In genomic region chr12:107028985-107029384, GRCm38 (mm10) we compare ENCODE assay signal across 12 mouse cellular contexts.
"Had no signal": no experiment of that assay in that cellular context is flagged by ENCODE, and none has a peak within 500 bp of the region (broad histone marks: within the 10 kb centered on the region; RNA-seq: fewer than 3 reads in every experiment).

No protein-coding gene starts in this region.

- H3K36me3 ChIP-seq: kidney, embryonic 15.5 days; limb, embryonic 12.5 days; liver, embryonic 13.5 days; lung, embryonic 15.5 days; midbrain, embryonic 13.5 days; neural tube, embryonic 12.5 days had no signal

- ATAC-seq: liver, postnatal 0 days had no signal

- DNase-seq: kidney, postnatal 14 days; liver; liver, embryonic 13.5 days; liver, postnatal 0 days; lung, postnatal 14 days; thymus, postnatal 36 days had no signal

- H3K4me3 ChIP-seq: kidney, embryonic 15.5 days; left cerebral cortex, adult 2 months; liver, embryonic 13.5 days; lung, embryonic 15.5 days; midbrain, embryonic 13.5 days; neural tube, embryonic 12.5 days had no signal

- H3K9me3 ChIP-seq: kidney, embryonic 15.5 days; liver, embryonic 13.5 days; lung, embryonic 15.5 days; midbrain, embryonic 13.5 days; neural tube, embryonic 12.5 days had no signal

- H3K4me1 ChIP-seq: liver, embryonic 13.5 days; lung, embryonic 15.5 days; neural tube, embryonic 12.5 days had no signal

- H3K4me2 ChIP-seq: liver, embryonic 13.5 days; lung, embryonic 15.5 days had no signal

- H3K9ac ChIP-seq: kidney, embryonic 15.5 days; limb, embryonic 12.5 days; liver, embryonic 13.5 days; liver, postnatal 0 days; lung, embryonic 15.5 days; midbrain, embryonic 13.5 days; neural tube, embryonic 12.5 days had no signal

- H3K27ac ChIP-seq: kidney, embryonic 15.5 days; left cerebral cortex, adult 2 months; limb, embryonic 12.5 days; liver, embryonic 13.5 days; lung, embryonic 15.5 days; midbrain, embryonic 13.5 days; neural tube, embryonic 12.5 days had no signal
